Mouse (Mus musculus) liver, embryonic 14.5 days (tissue): ENCODE data around the gene Rps6kc1.

Source experiments
- CTCF ChIP-seq: IDR thresholded peaks from 2 replicates; pipeline ENCODE4 v1.5.1; 2016; ENCODE audit warnings: antibody characterized with exemption, low read depth, control low read depth
- EP300 ChIP-seq: IDR thresholded peaks from 2 replicates; pipeline ENCODE4 v1.6.1; 2016; ENCODE audit warnings: antibody characterized with exemption, low read depth

DNA sequence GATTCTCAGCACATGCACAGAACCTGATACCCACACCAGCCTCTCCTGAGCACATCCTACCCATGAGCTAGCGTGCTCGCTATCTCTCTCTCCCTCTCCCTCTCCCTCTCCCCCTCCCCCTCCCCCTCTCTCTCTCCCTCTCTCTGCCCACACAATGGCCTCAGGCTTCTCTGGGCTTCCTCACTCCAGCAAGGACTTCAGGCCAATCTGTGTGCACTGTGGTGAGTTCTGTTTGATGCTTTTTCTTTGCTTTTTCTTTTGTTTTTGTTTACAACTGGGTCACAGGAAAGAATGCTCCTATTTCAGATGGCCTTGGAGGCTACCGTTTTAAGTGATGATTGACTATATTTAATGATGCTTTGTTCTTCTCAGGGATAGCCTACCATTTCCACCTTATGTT lies 62.9 kb downstream of the Rps6kc1 start:
- TF ChIP-seq EP300, result no peak
- TF ChIP-seq CTCF, result no peak
